Mouse (Mus musculus) ES-E14 (cell line): ENCODE data around the gene Cbr2.

Experiments
- CHD2 ChIP-seq: IDR thresholded peaks from 2 replicates; pipeline ENCODE4 v1.6.1; 2014; ENCODE audit warnings: mild to moderate bottlenecking, low read depth, low read length, inconsistent platforms
- HCFC1 ChIP-seq: IDR thresholded peaks from 2 replicates; pipeline ENCODE4 v1.6.1; 2012; ENCODE audit warnings: low read length, inconsistent platforms, borderline replicate concordance; ENCODE audit not compliant: insufficient read depth
- MAFK ChIP-seq: IDR thresholded peaks from 2 replicates; pipeline ENCODE4 v1.6.1; 2014; ENCODE audit warnings: mild to moderate bottlenecking, low read depth, low read length, inconsistent platforms; ENCODE audit not compliant: insufficient read depth
- ZC3H11A ChIP-seq: IDR thresholded peaks from 2 replicates; pipeline ENCODE4 v1.6.1; 2012; ENCODE audit warnings: low read depth, mild to moderate bottlenecking, inconsistent platforms, low read length, borderline replicate concordance
- ZNF384 ChIP-seq: IDR thresholded peaks from 2 replicates; pipeline ENCODE4 v1.6.1; 2012; ENCODE audit warnings: low read depth, low read length, inconsistent platforms

DNA sequence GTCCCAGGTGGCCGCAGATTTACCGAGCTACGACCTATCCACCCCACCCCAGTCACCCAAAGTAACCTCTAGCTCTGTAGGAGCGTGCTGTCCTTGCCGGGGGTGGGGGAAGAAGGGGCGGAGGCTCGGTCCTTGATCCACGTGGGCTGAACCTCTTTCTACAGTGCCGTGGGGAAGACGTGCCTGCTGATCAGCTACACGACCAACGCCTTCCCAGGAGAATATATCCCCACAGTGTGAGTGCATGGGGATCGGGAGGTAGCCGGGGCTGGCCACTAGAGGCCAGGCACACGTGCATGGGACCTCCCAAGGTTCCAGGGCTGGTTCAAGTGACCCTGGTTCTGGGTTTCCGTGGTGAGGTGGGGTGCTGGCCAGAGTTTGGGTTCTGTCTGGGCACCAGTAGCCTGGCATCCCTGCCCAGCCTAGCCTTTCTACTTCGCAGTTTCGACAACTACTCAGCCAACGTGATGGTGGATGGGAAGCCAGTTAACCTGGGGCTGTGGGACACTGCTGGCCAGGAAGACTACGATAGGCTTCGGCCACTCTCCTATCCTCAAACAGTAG lies 9.8 kb downstream of the Cbr2 start:
- TF ChIP-seq ZC3H11A (no peak), ZNF384 (no peak), HCFC1 (no peak), MAFK (no peak), CHD2 (no peak)
